Mouse (Mus musculus) heart, embryonic 14.5 days (tissue): Measurements from ENCODE around the gene Xylt1. TPM values are rescaled to one million over a fixed set of nuclear protein-coding genes. Genes with fewer than 3 reads are reported as not detected.

ENCODE experiments used
- ATAC-seq: fragments of 200-750 bp; cut with Nextera tagmentation; 2 replicates; pipeline ENCODE4 v1.8.0; 2017; ENCODE audit warnings: low read depth, moderate TSS enrichment; ENCODE audit not compliant: insufficient number of reproducible peaks, insufficient read depth, low FRiP score
- H3K27ac ChIP-seq, 2 experiments: fragments of 200-500 bp in 1 of 2; fragments of 300-500 bp in 1 of 2; sonication (generic) in 1 of 2; replicated peaks in 1 of 2; 2 replicates each; pipeline ENCODE4 v1.5.1; 2012 to 2014; ENCODE audit warnings: low read depth in 2 of 2, low read length in 2 of 2, control low read depth in 1 of 2, mild to moderate bottlenecking in 1 of 2, mixed read lengths in 1 of 2; ENCODE audit not compliant: control insufficient read depth in 1 of 2, insufficient read depth in 1 of 2
- H3K27me3 ChIP-seq: fragments of 300-500 bp; sonication (generic); 2 replicates; pipeline ENCODE4 v1.6.1; 2014; ENCODE audit warnings: mild to moderate bottlenecking, low read length, control low read depth; ENCODE audit not compliant: control insufficient read depth, insufficient read depth
- H3K36me3 ChIP-seq: fragments of 300-500 bp; sonication (generic); 2 replicates; pipeline ENCODE4 v1.6.1; 2014; ENCODE audit warnings: mild to moderate bottlenecking, control low read depth, low read length, mixed read lengths; ENCODE audit not compliant: control insufficient read depth, insufficient read depth
- H3K4me1 ChIP-seq, 2 experiments: fragments of 200-500 bp in 1 of 2; fragments of 300-500 bp in 1 of 2; sonication (generic) in 1 of 2; 2 replicates each; pipeline ENCODE4 v1.6.1; 2012 to 2014; ENCODE audit warnings: low read length in 2 of 2, control low read depth in 1 of 2, mixed read lengths in 1 of 2; ENCODE audit not compliant: control insufficient read depth in 2 of 2, insufficient read depth in 2 of 2
- H3K4me2 ChIP-seq: fragments of 300-500 bp; sonication (generic); 2 replicates; pipeline ENCODE4 v1.6.1; 2014; ENCODE audit warnings: mild to moderate bottlenecking, low read length
- H3K4me3 ChIP-seq, 2 experiments: fragments of 200-500 bp in 1 of 2; fragments of 300-500 bp in 1 of 2; sonication (generic) in 1 of 2; 2 replicates each; pipeline ENCODE4 v1.5.1; 2012 to 2014; ENCODE audit warnings: low read length in 2 of 2, mild to moderate bottlenecking in 2 of 2, control low read depth in 1 of 2, low read depth in 1 of 2, moderate library complexity in 1 of 2; ENCODE audit not compliant: control insufficient read depth in 1 of 2, insufficient read depth in 1 of 2
- H3K9ac ChIP-seq: fragments of 300-500 bp; sonication (generic); 2 replicates; pipeline ENCODE4 v1.6.1; 2014; ENCODE audit warnings: mild to moderate bottlenecking, low read length
- H3K9me3 ChIP-seq: fragments of 300-500 bp; sonication (generic); 2 replicates; pipeline ENCODE4 v1.6.1; 2016; ENCODE audit warnings: low read length, control low read depth; ENCODE audit not compliant: control insufficient read depth
- WGBS: fragments of 180-500 bp; shearing (Covaris S2); extraction: QIAGEN DNeasy Blood & Tissue Kit; methylation state at CpG from one replicate; pipeline ENCODE4 v1.1.7; 2014; 5-methylcytosine and 5-hydroxymethylcytosine counted together
- polyA plus RNA-seq: library from polyadenylated mRNA; unstranded; fragments of >200 nt; fragmentation: Nextera tagmentation; extraction: Ambion mirVana; gene quantifications from 2 replicates; pipeline ENCODE4 v1.2.1, GENCODE M21; 2014

The Xylt1 gene
- polyA plus RNA-seq, 1 experiment from 2014 or later, result 2.0 TPM

DNA sequence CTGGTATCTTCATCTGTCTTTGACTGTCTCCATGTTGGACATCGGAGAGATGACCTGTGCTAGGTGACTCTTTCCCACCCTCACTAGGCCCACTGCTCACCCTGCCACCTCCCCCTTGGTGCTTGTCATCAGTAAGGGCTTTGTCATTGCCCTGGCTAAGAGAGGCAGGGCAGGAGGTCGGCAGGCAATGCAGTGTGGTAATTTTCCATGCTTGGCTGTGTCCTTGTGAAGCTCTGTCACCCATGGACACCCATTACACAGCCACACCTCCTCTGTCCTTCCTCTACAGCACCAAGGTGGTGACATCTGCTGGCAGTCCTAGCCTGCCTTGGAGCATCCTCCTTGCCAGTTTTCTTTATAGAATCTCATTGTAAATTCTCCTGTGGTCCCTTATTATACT, 101.9 kb downstream of the Xylt1 start:
- H3K9ac ChIP-seq, result no peak overlapping the region
- no peak for ATAC-seq
- H3K27me3 ChIP-seq, result no peaks in the 10 kb centered on the region
- no peak overlapping the region for H3K4me3 ChIP-seq
- no peaks in the 10 kb centered on the region for H3K36me3 ChIP-seq
- H3K27ac ChIP-seq, result no peak overlapping the region
- no peaks in the 10 kb centered on the region for H3K9me3 ChIP-seq
- no peaks in the 10 kb centered on the region for H3K4me1 ChIP-seq
- H3K4me2 ChIP-seq, result no peak overlapping the region
- WGBS, result 70% methylated on average over 2 of the region's 2 CpGs

DNA sequence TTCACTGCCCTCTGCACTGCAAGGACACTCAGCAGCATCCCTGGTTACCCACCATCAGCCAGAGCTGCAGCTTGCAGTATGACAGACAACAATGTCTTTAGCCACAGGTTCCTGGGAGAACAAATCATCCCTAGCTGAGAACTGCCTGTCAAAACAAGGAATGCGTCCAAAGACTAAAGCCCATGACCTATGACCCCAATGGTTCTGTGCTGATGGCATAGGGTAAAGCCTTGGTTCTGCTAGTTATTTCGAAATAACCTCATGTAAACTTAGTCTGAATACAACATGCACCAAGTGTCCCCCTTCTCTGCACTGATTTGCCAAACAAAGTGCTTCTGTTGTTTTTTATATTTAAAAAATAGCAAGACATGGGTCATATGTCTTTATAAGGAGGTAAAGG, 103.8 kb downstream of the Xylt1 start:
- Histone ChIP-seq H3K36me3 (no peaks in the 10 kb centered on the region), H3K9me3 (no peaks in the 10 kb centered on the region), H3K27ac (no peak overlapping the region), H3K9ac (no peak overlapping the region), H3K4me3 (no peak overlapping the region), H3K27me3 (no peaks in the 10 kb centered on the region), H3K4me1 (no peaks in the 10 kb centered on the region), H3K4me2 (no peak overlapping the region)
- 74% methylated on average over 2 of the region's 2 CpGs for WGBS
- ATAC-seq, result no peak

DNA sequence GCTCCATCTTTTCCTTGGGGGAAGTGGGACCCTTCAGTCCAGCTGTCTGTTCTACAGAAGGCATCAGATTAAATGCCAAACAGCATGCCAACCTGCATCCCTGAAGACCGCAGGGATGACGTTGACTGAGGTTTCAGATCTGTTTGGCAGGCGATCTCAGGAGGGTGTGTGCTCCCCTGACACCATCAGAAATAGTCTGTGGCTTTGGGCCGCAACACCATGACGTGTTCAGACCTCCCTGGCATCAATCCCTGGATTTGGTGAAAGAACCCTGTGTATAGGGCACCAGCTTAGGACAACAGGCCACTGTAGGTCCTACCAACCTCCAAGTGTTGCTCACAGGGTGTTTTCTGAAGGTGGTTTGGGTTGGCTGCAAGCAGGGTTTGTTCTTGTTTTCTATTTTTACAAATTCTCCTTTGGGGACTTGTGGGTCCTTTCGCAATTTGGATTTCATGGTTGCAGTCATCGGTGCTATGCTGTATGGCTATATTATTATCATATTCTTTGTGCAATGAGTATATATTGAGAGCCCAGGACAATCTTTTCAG, 104.3 kb downstream of the Xylt1 start:
- no peak overlapping the region for H3K4me2 ChIP-seq
- H3K27me3 ChIP-seq, result no peaks in the 10 kb centered on the region
- 88% methylated on average over 7 of the region's 7 CpGs for WGBS
- no peak for ATAC-seq
- no peak overlapping the region for H3K4me3 ChIP-seq
- H3K9ac ChIP-seq, result no peak overlapping the region
- H3K9me3 ChIP-seq, result no peaks in the 10 kb centered on the region
- no peaks in the 10 kb centered on the region for H3K4me1 ChIP-seq
- no peaks in the 10 kb centered on the region for H3K36me3 ChIP-seq
- H3K27ac ChIP-seq, result no peak overlapping the region

DNA sequence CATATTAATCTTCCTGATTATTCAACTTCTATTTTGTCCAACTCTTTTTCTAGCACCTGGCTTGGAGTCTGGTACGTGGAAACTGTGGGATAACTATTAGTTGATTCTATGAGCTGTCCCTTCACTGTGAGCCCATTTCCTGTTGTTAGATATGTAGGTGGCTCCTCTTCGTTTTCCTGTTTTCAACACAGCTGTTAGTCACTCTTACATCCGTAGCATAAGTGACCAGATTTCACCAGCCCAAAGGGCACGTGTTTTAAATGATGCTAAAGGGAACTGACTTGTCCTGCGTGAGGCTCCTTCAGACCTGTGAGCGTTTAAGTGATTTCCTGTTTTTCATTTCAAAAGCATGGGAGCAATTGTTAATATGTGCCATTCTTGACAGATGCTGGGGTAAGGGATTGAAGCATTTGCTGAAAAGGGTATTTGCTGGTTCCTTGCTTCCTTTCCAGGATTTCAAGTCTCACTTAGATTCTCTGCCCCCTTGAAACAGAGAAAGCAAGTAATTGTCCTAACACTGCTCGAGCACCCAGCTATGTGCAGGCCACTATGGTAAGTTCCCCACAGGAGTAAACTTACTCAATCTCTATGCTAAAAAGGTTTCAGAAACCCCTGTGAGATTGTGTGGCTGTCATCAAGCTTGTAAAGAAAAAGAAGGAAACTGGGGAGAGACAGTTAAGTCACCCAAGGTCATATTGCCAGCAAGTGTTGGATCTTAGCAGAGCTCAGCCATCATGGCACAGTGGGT, 105.8 kb downstream of the Xylt1 start:
- WGBS, result 59% methylated on average over 7 of the region's 7 CpGs
- Histone ChIP-seq H3K27me3 (no peaks in the 10 kb centered on the region), H3K9ac (no peak overlapping the region), H3K36me3 (no peaks in the 10 kb centered on the region), H3K9me3 (no peaks in the 10 kb centered on the region), H3K27ac (0 out of 4 replicates have a peak overlapping the region, but pooled peaks have one; percentile 8 to 19), H3K4me3 (no peak overlapping the region), H3K4me2 (no peak overlapping the region), H3K4me1 (peaks cover 0 to 2% of the 10 kb centered on the region in 2 experiments; a peak in 1 of 4 replicates)
- ATAC-seq, result no peak

DNA sequence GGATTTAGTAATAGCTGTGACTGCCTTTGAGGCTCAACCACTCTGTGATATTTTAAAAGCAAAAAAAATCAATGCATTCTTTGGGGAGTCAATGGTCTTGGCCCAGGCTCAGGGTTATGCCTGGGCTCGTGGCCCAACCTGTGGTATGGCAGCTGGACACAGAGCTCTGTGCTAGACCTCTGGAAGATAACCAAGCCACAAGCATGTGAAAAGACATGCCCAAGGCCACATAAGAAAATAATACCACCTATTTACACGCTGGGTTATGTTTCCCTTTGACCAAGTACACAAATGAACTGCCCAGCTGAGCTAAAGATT, 106.4 kb downstream of the Xylt1 start:
- H3K27me3 ChIP-seq, result no peaks in the 10 kb centered on the region
- no peak for ATAC-seq
- no peak overlapping the region for H3K4me3 ChIP-seq
- no peak overlapping the region for H3K9ac ChIP-seq
- WGBS, result 90% methylated on average over 2 of the region's 2 CpGs
- H3K36me3 ChIP-seq, result no peaks in the 10 kb centered on the region
- no peak overlapping the region for H3K4me2 ChIP-seq
- no peaks in the 10 kb centered on the region for H3K9me3 ChIP-seq
- peaks cover 0 to 2% of the 10 kb centered on the region in 2 experiments; a peak in 1 of 4 replicates for H3K4me1 ChIP-seq
- no peak overlapping the region for H3K27ac ChIP-seq

DNA sequence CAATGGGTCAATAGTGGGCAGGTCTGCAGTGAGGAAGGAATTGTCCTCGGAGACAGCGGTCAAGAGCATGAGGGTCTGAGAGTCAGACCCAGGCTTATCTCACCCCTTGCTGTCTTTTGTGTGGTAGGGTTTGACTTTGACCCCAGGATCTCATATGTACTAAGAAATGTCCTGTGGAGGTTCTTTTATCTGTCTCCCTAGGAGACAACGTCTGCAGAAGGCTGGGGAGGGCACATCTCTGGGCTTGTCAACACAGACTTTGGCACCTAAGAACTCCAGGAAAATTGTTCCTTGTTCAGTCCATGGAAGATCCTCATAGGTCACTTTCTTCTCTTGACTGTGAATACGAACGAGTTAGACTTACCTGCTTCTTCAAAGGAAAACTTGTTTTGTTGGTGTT, 109.2 kb downstream of the Xylt1 start:
- ATAC-seq, result no peak
- H3K9ac ChIP-seq, result no peak overlapping the region
- peaks cover 0 to 2% of the 10 kb centered on the region in 2 experiments; a peak in 1 of 4 replicates for H3K4me1 ChIP-seq
- no peak overlapping the region for H3K4me2 ChIP-seq
- no peak overlapping the region for H3K4me3 ChIP-seq
- H3K9me3 ChIP-seq, result no peaks in the 10 kb centered on the region
- H3K27me3 ChIP-seq, result no peaks in the 10 kb centered on the region
- no peak overlapping the region for H3K27ac ChIP-seq
- H3K36me3 ChIP-seq, result no peaks in the 10 kb centered on the region
- WGBS, result 60% methylated on average over 5 of the region's 5 CpGs

DNA sequence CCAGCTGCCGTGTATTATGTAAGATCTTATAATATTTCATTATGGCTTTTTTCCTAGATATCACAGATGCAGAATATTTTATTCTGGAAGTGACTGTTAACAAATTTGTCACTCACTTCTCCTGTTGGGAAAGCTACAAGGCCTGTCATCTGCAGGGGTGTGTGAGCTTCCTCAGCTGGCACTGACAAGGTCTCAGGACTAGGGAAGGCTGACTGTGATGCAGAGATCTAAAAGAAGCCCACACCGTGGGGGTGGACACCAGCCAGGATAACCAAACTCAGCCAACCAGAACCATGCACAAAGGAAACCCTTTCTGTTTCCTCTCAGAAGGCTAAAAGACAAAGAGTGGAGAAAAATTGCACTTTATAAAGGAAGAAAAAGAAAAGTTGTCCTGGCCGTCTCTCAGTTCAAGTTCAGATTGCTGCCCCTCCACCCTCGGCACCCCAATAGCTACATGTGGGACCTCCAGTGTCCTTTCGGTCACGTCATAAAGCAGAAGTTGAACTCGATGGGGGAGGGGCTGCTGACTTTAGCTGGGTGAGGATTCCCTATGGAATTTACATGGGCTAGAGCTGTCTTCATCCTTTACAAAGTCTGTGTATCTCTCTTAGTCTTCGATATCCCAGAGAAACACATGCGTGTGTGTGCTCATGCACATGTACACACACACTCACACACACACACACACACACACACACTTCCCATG, 109.9 kb downstream of the Xylt1 start:
- Histone ChIP-seq H3K4me1 (peaks cover 0 to 2% of the 10 kb centered on the region in 2 experiments; a peak in 1 of 4 replicates), H3K9ac (no peak overlapping the region), H3K9me3 (no peaks in the 10 kb centered on the region), H3K27ac (no peak overlapping the region), H3K36me3 (no peaks in the 10 kb centered on the region), H3K27me3 (no peaks in the 10 kb centered on the region), H3K4me2 (no peak overlapping the region), H3K4me3 (no peak overlapping the region)
- WGBS, result 75% methylated on average over 9 of the region's 9 CpGs
- ATAC-seq, result no peak
